Mouse (Mus musculus): ENCODE data around the gene Ormdl3.

DNA sequence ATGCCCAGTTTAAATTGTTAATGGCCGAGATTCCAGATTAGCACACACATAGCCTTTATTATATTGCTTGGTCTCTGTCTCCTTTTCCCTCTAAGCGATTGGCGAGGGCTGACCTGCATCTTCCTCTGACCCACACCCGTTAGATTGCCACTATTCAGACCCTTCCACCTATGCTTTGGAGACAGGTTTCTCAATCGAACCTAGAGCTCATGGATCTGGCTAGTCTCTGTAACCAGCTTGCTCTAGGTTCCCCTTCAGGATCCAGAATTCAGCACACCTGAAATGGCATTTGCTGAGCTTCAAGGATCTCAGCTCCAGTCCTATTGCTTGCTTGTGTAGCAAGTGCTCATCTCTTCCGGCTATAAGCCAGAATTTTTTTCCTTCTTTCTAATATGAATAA lies 17.7 kb downstream of the Ormdl3 start:
- no peak for TF ChIP-seq EP300 (IDR thresholded peaks at IDR 0.05; ENCODE audit: low read depth)
- no peak for TF ChIP-seq CTCF (IDR thresholded peaks at IDR 0.05; ENCODE audit: low read depth)

Measured in liver, postnatal 0 days (tissue).